Mouse (Mus musculus) liver, embryonic 16.5 days (tissue): ENCODE results near the gene Gsta3. TPM values are rescaled to one million over a fixed set of nuclear protein-coding genes. Genes with fewer than 3 reads are reported as not detected.
"Not testable (repeated sequence)": the region's sequence is repeated elsewhere in the genome, so short reads cannot be mapped to it uniquely, and the experiment has no call there.

Experiments
- ATAC-seq: fragments of 200-750 bp; cut with Nextera tagmentation; 2 replicates; pipeline ENCODE4 v1.8.0; 2017; ENCODE audit warnings: low read depth, mild to moderate bottlenecking, moderate number of reproducible peaks, moderate library complexity
- H3K27ac ChIP-seq: fragments of 300-500 bp; sonication (generic); 2 replicates; pipeline ENCODE4 v1.5.1; 2014; ENCODE audit warnings: mild to moderate bottlenecking, low read length
- H3K27me3 ChIP-seq: fragments of 300-500 bp; sonication (generic); 2 replicates; pipeline ENCODE4 v1.6.1; 2014; ENCODE audit warnings: low read depth, low read length, mixed read lengths; ENCODE audit not compliant: control insufficient read depth, insufficient read depth
- H3K36me3 ChIP-seq: fragments of 300-500 bp; sonication (generic); 2 replicates; pipeline ENCODE4 v1.6.1; 2014; ENCODE audit warnings: mild to moderate bottlenecking; ENCODE audit not compliant: control insufficient read depth, insufficient read depth
- H3K4me1 ChIP-seq: fragments of 300-500 bp; sonication (generic); 2 replicates; pipeline ENCODE4 v1.6.1; 2014; ENCODE audit warnings: low read depth, low read length, mixed read lengths; ENCODE audit not compliant: control insufficient read depth
- H3K4me2 ChIP-seq: fragments of 300-500 bp; sonication (generic); 2 replicates; pipeline ENCODE4 v1.6.1; 2014; ENCODE audit warnings: low read depth, low read length, mixed read lengths
- H3K4me3 ChIP-seq: fragments of 300-500 bp; sonication (generic); 2 replicates; pipeline ENCODE4 v1.5.1; 2014; ENCODE audit warnings: low read depth, mild to moderate bottlenecking, low read length
- H3K9ac ChIP-seq: fragments of 300-500 bp; sonication (generic); 2 replicates; pipeline ENCODE4 v1.6.1; 2014; ENCODE audit warnings: low read depth, low read length
- H3K9me3 ChIP-seq: fragments of 300-500 bp; sonication (generic); replicated peaks from 2 replicates; pipeline ENCODE4 v1.6.1; 2016; ENCODE audit warnings: low read length; ENCODE audit not compliant: control insufficient read depth
- WGBS: fragments of 180-500 bp; shearing (Covaris S2); extraction: QIAGEN DNeasy Blood & Tissue Kit; methylation state at CpG from one replicate; pipeline ENCODE4 v1.1.7; 2014; ENCODE audit not compliant: insufficient replicate concordance; 5-methylcytosine and 5-hydroxymethylcytosine counted together
- polyA plus RNA-seq: library from polyadenylated mRNA; unstranded; fragments of >200 nt; fragmentation: Nextera tagmentation; extraction: Ambion mirVana; gene quantifications from 2 replicates; pipeline ENCODE4 v1.2.1, GENCODE M21; 2015

The Gsta3 gene
- polyA plus RNA-seq = 150 and 162 TPM in 2 replicates

- peak; percentile 85 for ATAC-seq
- Histone ChIP-seq H3K27ac (peak within 1 kb of the TSS; percentile 37), H3K4me1 (no peaks in the 10 kb centered on the region), H3K9me3 (no peaks in the 10 kb centered on the region), H3K4me3 (peak within 1 kb of the TSS; percentile 46), H3K4me2 (peak within 1 kb of the TSS; percentile 28; the same call in 1 of the 2 replicates), H3K27me3 (no peaks in the 10 kb centered on the region), H3K36me3 (no peaks in the 10 kb centered on the region), H3K9ac (peak within 1 kb of the TSS; percentile 29; the same call in 1 of the 2 replicates)
- WGBS = 73% methylated on average over 8 of the region's 8 CpGs
Observed at GRCm38 (mm10) chr1:21239911-21240898, at the start of gene Gsta3. Gene Gsta3, plus strand, starts transcription at chr1:21240589.

- no peak for ATAC-seq
- Histone ChIP-seq H3K9me3 (no peaks in the 10 kb centered on the region), H3K4me3 (no peak overlapping the region), H3K36me3 (no peaks in the 10 kb centered on the region), H3K9ac (no peak overlapping the region), H3K27me3 (no peaks in the 10 kb centered on the region), H3K4me2 (no peak overlapping the region), H3K4me1 (no peaks in the 10 kb centered on the region), H3K27ac (no peak overlapping the region)
- 59% methylated on average over 1 of the region's 1 CpGs for WGBS
Observed at GRCm38 (mm10) chr1:21206241-21206640, 34.1 kb upstream of the Gsta3 start.

- 19% methylated on average over 3 of the region's 3 CpGs for WGBS
- not testable (repeated sequence) for H3K4me3 ChIP-seq, H3K4me1 ChIP-seq, H3K9me3 ChIP-seq, H3K36me3 ChIP-seq, H3K9ac ChIP-seq, H3K27me3 ChIP-seq, H3K4me2 ChIP-seq, ATAC-seq, H3K27ac ChIP-seq
Observed at GRCm38 (mm10) chr1:21213537-21213936, 26.9 kb upstream of the Gsta3 start.

GRCm38 (mm10) chr1:21213991-21214692, 26.2 kb upstream of the Gsta3 start:
- not testable (repeated sequence) for H3K27me3 ChIP-seq
- WGBS = 54% methylated on average over 6 of the region's 6 CpGs

GRCm38 (mm10) chr1:21218489-21218919, 21.9 kb upstream of the Gsta3 start, which contains the start of gene Tmem14a:
Gene Tmem14a, plus strand, starts transcription at chr1:21218575.
- Histone ChIP-seq H3K4me2 (peak within 1 kb of the TSS; percentile 77), H3K36me3 (no peaks in the 10 kb centered on the region), H3K4me1 (peaks cover 7% of the 10 kb centered on the region), H3K27ac (no peak within 1 kb of the TSS), H3K9me3 (no peaks in the 10 kb centered on the region), H3K27me3 (no peaks in the 10 kb centered on the region), H3K4me3 (peak within 1 kb of the TSS; percentile 66), H3K9ac (peak within 1 kb of the TSS; percentile 69)
- peak; percentile 85 for ATAC-seq
- under 1% methylated on average over 17 of the region's 17 CpGs for WGBS

More at GRCm38 (mm10) chr1:21213991-21214692, 26.2 kb upstream of the Gsta3 start:
- not testable (repeated sequence) for H3K9me3 ChIP-seq, H3K36me3 ChIP-seq, H3K4me1 ChIP-seq, H3K4me3 ChIP-seq, ATAC-seq, H3K9ac ChIP-seq, H3K4me2 ChIP-seq, H3K27ac ChIP-seq

GRCm38 (mm10) chr1:21227756-21228395, 12.5 kb upstream of the Gsta3 start:
- WGBS = 71% methylated on average over 6 of the region's 6 CpGs
- no peak overlapping the region for H3K27ac ChIP-seq
- no peak overlapping the region for H3K4me2 ChIP-seq
- H3K36me3 ChIP-seq = no peaks in the 10 kb centered on the region
- H3K4me3 ChIP-seq = no peak overlapping the region
- no peaks in the 10 kb centered on the region for H3K27me3 ChIP-seq
- no peak overlapping the region for H3K9ac ChIP-seq
- no peak for ATAC-seq
- H3K4me1 ChIP-seq = peaks cover 2% of the 10 kb centered on the region; the same call in 1 of the 2 replicates
- H3K9me3 ChIP-seq = no peaks in the 10 kb centered on the region

- not testable (repeated sequence) for H3K36me3 ChIP-seq, H3K27me3 ChIP-seq, H3K9me3 ChIP-seq, ATAC-seq, H3K4me3 ChIP-seq, H3K4me1 ChIP-seq, H3K27ac ChIP-seq, H3K4me2 ChIP-seq, H3K9ac ChIP-seq
- 67% methylated on average over 15 of the region's 15 CpGs for WGBS
Observed at GRCm38 (mm10) chr1:21228740-21229722, 11.4 kb upstream of the Gsta3 start.

GRCm38 (mm10) chr1:21230376-21230775, 10.0 kb upstream of the Gsta3 start:
- 51% methylated on average over 2 of the region's 2 CpGs for WGBS

More at GRCm38 (mm10) chr1:21230376-21230775, 10.0 kb upstream of the Gsta3 start:
- no peak overlapping the region for H3K4me3 ChIP-seq
- no peak overlapping the region for H3K27ac ChIP-seq
- no peaks in the 10 kb centered on the region for H3K9me3 ChIP-seq
- H3K9ac ChIP-seq = no peak overlapping the region
- H3K4me2 ChIP-seq = no peak overlapping the region
- H3K27me3 ChIP-seq = no peaks in the 10 kb centered on the region
- no peak for ATAC-seq
- H3K36me3 ChIP-seq = no peaks in the 10 kb centered on the region
- peaks cover 2% of the 10 kb centered on the region; the same call in 1 of the 2 replicates for H3K4me1 ChIP-seq
